Mouse (Mus musculus) thymus, adult 2 months (tissue): ENCODE data around the gene Dyrk1a.

ENCODE experiments used
- CTCF ChIP-seq: fragments of 200-500 bp; IDR thresholded peaks from 2 replicates; pipeline ENCODE4 v1.5.1; 2012; ENCODE audit warnings: mild to moderate bottlenecking, control low read depth, low read length, moderate library complexity, borderline replicate concordance; ENCODE audit not compliant: control insufficient read depth, poor library complexity, insufficient read depth; ENCODE audit errors: extremely low read depth
- POLR2A ChIP-seq: fragments of 200-500 bp; IDR thresholded peaks from 2 replicates; pipeline ENCODE4 v1.6.1; 2012; ENCODE audit warnings: mild to moderate bottlenecking, low read length, control low read depth, moderate library complexity; ENCODE audit not compliant: control insufficient read depth, poor library complexity, insufficient read depth; ENCODE audit errors: extremely low read depth

DNA sequence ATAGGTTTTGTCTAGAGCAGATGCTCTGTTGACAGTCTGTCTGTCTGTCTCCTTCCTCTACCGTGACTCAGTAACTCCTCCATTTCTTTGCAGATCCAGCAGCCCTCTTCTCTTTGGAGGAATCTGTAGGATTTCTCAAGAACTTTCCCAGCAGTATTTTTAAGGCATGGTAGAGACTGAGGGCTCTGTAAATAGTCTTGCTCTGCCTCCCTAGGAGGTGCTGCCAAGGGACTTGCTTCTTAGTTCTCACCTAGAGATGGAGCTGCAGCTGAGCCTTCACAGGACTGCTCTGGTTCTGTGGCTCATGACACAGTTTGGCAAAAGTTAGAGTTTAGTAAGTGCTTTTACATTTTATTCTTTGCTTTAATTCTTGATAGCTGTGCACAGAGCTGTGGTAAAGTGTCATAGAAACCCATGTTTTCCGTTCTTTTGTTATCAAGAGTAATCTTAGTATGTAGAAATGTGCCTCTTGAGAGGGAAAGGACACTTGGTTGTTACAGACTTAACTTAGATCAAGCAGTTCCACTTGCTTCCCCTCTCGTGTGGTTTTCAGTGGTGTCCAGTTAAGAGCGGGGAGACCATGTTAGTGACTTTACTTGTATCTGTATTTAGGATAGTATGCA lies 82.4 kb downstream of the Dyrk1a start:
- no peak for TF ChIP-seq CTCF
- TF ChIP-seq POLR2A: no peak
